Mouse (Mus musculus) heart, adult 9 months (tissue): ENCODE measurements around the gene Il6st.
A peak's percentile ranks its signal among the peaks of the same experiment; 100 is the strongest.

ENCODE experiments used
- DNase-seq, 2 experiments: peaks; one replicate each; pipeline ENCODE4 v3.0.0; 2022; ENCODE audit warnings: low spot score in 2 of 2

Gene Il6st

GRCm38 (mm10) chr13:112482525-112482924 lies 18.7 kb downstream of the Il6st start:
- DNase-seq, result no peak

GRCm38 (mm10) chr13:112483015-112483414 lies 19.1 kb downstream of the Il6st start:
- DNase-seq, result no peak

- DNase-seq, result no peak
These were observed 22.4 kb downstream of the Il6st start for GRCm38 (mm10) chr13:112486236-112486635.

- no peak for DNase-seq
These were observed 22.8 kb downstream of the Il6st start for GRCm38 (mm10) chr13:112486676-112487075.

GRCm38 (mm10) chr13:112490036-112490435 lies 26.2 kb downstream of the Il6st start:
- DNase-seq, result no peak

- no peak for DNase-seq
These were observed 27.9 kb downstream of the Il6st start for GRCm38 (mm10) chr13:112491636-112492284.

GRCm38 (mm10) chr13:112492285-112492678 lies 28.4 kb downstream of the Il6st start:
- DNase-seq, result no peak

- no peak for DNase-seq
These were observed 30.7 kb downstream of the Il6st start for GRCm38 (mm10) chr13:112494590-112494989.

- no peak for DNase-seq
These were observed 36.2 kb downstream of the Il6st start for GRCm38 (mm10) chr13:112500027-112500426.

GRCm38 (mm10) chr13:112500466-112500865 lies 36.6 kb downstream of the Il6st start:
- no peak for DNase-seq

GRCm38 (mm10) chr13:112503846-112504245 lies 40.0 kb downstream of the Il6st start:
- no peak for DNase-seq

- no peak for DNase-seq
These were observed 41.6 kb downstream of the Il6st start for GRCm38 (mm10) chr13:112505436-112505835.

GRCm38 (mm10) chr13:112506766-112507165 lies 42.9 kb downstream of the Il6st start:
- peak; percentile 20 to 27 for DNase-seq

GRCm38 (mm10) chr13:112507691-112508090 lies 43.8 kb downstream of the Il6st start:
- DNase-seq, result no peak

- no peak for DNase-seq
These were observed 44.6 kb downstream of the Il6st start for GRCm38 (mm10) chr13:112508487-112508886.

- peak; percentile 39 to 54 for DNase-seq
These were observed 45.6 kb downstream of the Il6st start for GRCm38 (mm10) chr13:112509465-112509864.

GRCm38 (mm10) chr13:112510437-112511212 lies 46.8 kb downstream of the Il6st start:
- DNase-seq, result no peak

- DNase-seq, result no peak
These were observed 47.4 kb downstream of the Il6st start for GRCm38 (mm10) chr13:112511261-112511660.

- DNase-seq, result no peak
These were observed 47.9 kb downstream of the Il6st start for GRCm38 (mm10) chr13:112511810-112512209.

GRCm38 (mm10) chr13:112512824-112513223 lies 49.0 kb downstream of the Il6st start:
- no peak for DNase-seq

- DNase-seq, result no peak
These were observed 50.7 kb downstream of the Il6st start for GRCm38 (mm10) chr13:112514546-112514945.

GRCm38 (mm10) chr13:112522261-112522660 lies 58.4 kb downstream of the Il6st start:
- no peak for DNase-seq

- no peak for DNase-seq
These were observed 59.0 kb downstream of the Il6st start for GRCm38 (mm10) chr13:112522896-112523295.
